Mouse (Mus musculus) C2C12 (cell line): Measurements from ENCODE around the gene 1700066M21Rik. TPM values are rescaled to one million over a fixed set of nuclear protein-coding genes. Genes with fewer than 3 reads are reported as not detected.

Source experiments
- H3K27me3 ChIP-seq: one replicate; pipeline ENCODE4 v1.6.1; 2011; ENCODE audit not compliant: control insufficient read depth, insufficient read depth, insufficient read length
- H3K36me3 ChIP-seq: one replicate; pipeline ENCODE4 v1.6.1; 2011; ENCODE audit not compliant: control insufficient read depth, insufficient read depth
- H3K4me3 ChIP-seq: one replicate; pipeline ENCODE4 v1.5.1; 2011; ENCODE audit warnings: mild to moderate bottlenecking, control low read depth; ENCODE audit not compliant: poor library complexity, insufficient read depth, severe bottlenecking
- H3K79me2 ChIP-seq: one replicate; pipeline ENCODE4 v1.6.1; 2011; ENCODE audit not compliant: control insufficient read depth, insufficient read depth
- H3K79me3 ChIP-seq: one replicate; pipeline ENCODE4 v1.6.1; 2011; ENCODE audit warnings: low read depth, control low read depth
- H3ac ChIP-seq: one replicate; pipeline ENCODE3; 2011; ENCODE audit warnings: low read depth; ENCODE audit not compliant: control insufficient read depth, insufficient read length
- CEBPB ChIP-seq: IDR thresholded peaks from one replicate; pipeline ENCODE4 v1.6.1; 2011; ENCODE audit warnings: low read depth, mild to moderate bottlenecking, control low read depth, moderate library complexity
- CTCF ChIP-seq: IDR thresholded peaks from one replicate; pipeline ENCODE4 v1.5.1; 2011; ENCODE audit not compliant: control insufficient read depth, insufficient read depth, insufficient read length
- FOSL1 ChIP-seq: IDR thresholded peaks from one replicate; pipeline ENCODE4 v1.8.0; 2011; ENCODE audit warnings: mild to moderate bottlenecking, low read length; ENCODE audit not compliant: poor library complexity, insufficient read depth, severe bottlenecking
- MAX ChIP-seq: IDR thresholded peaks from one replicate; pipeline ENCODE4 v1.6.1; 2011; ENCODE audit warnings: mild to moderate bottlenecking, control low read depth
- MYOD1 ChIP-seq: IDR thresholded peaks from one replicate; pipeline ENCODE4 v1.6.1; 2011; ENCODE audit warnings: low read depth; ENCODE audit not compliant: control insufficient read depth, insufficient read length
- MYOG ChIP-seq: IDR thresholded peaks from one replicate; pipeline ENCODE4 v1.6.1; 2011; ENCODE audit not compliant: control insufficient read depth, insufficient read length; ENCODE audit errors: extremely low read depth
- USF1 ChIP-seq: IDR thresholded peaks from one replicate; pipeline ENCODE4 v1.6.1; 2011; ENCODE audit warnings: low read depth, mild to moderate bottlenecking, control low read depth, moderate library complexity
- polyA plus RNA-seq: library from polyadenylated mRNA; unstranded; fragments of >200 nt; fragmentation: generic; extraction: Trizol; gene quantifications from one replicate; pipeline ENCODE4 v1.2.1, GENCODE M21; 2012; ENCODE audit warnings: missing spikeins

The 1700066M21Rik gene
- polyA plus RNA-seq, 1 experiment: 4.4 TPM

DNA sequence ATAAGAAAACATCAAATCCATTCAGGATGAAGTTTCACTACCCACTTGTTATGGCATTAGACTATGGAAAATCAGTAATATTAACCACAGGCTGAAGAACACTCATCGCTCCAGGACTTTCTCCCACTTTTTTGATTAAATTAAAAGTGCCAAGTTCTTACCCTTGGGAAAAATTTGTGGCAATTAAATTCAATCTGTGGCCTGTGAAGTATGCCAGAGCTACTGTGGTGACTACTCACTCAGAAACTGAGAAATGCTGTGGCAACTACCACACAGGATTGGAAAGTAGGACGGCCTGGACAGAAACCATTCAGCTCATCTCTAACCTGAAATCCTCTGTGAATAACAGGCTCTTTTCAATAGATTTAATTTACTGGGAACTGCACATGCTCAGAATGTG lies 22.9 kb downstream of the 1700066M21Rik start:
- Histone ChIP-seq H3K79me3 (peaks cover 15% of the 10 kb centered on the region), H3ac (no peak overlapping the region), H3K4me3 (no peak overlapping the region), H3K27me3 (no peaks in the 10 kb centered on the region), H3K36me3 (peaks cover 47% of the 10 kb centered on the region), H3K79me2 (peaks cover 25% of the 10 kb centered on the region)
- TF ChIP-seq MYOD1 (no peak), CEBPB (no peak), MYOG (no peak), MAX (no peak), CTCF (no peak), USF1 (no peak), FOSL1 (no peak)

GRCm38 (mm10) chr1:57400877-57401276 lies 23.5 kb downstream of the 1700066M21Rik start:
- H3ac ChIP-seq: no peak overlapping the region
- peaks cover 30% of the 10 kb centered on the region for H3K79me2 ChIP-seq
- H3K36me3 ChIP-seq: peaks cover 42% of the 10 kb centered on the region
- TF ChIP-seq MAX (no peak), CTCF (no peak), CEBPB (no peak), FOSL1 (no peak), MYOG (no peak), USF1 (no peak), MYOD1 (no peak)
- H3K4me3 ChIP-seq: no peak overlapping the region
- peaks cover 21% of the 10 kb centered on the region for H3K79me3 ChIP-seq
- no peaks in the 10 kb centered on the region for H3K27me3 ChIP-seq

DNA sequence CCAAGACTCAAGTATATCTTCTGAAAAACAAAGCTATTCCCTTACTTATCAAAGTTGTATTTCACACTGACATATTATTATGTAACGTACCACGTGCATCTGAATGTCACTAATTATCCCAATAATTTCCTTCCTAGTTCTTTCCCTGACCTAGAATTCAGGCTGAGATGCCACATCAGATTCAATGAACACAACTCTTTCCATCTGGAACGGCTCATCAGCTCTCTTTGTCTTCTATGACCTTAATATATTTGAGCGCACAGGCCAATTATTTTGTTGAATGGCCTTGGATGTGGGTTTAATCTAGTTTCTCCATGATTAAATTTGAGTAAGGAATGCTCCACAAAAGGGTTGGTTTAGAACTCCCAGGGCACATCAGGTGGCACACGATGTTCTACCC lies 24.7 kb downstream of the 1700066M21Rik start:
- Histone ChIP-seq H3K4me3 (no peak overlapping the region), H3K79me3 (peaks cover 28% of the 10 kb centered on the region), H3K36me3 (peaks cover 31% of the 10 kb centered on the region), H3K27me3 (no peaks in the 10 kb centered on the region), H3K79me2 (peaks cover 43% of the 10 kb centered on the region), H3ac (no peak overlapping the region)
- TF ChIP-seq FOSL1: no peak
- no peak for TF ChIP-seq MAX

DNA sequence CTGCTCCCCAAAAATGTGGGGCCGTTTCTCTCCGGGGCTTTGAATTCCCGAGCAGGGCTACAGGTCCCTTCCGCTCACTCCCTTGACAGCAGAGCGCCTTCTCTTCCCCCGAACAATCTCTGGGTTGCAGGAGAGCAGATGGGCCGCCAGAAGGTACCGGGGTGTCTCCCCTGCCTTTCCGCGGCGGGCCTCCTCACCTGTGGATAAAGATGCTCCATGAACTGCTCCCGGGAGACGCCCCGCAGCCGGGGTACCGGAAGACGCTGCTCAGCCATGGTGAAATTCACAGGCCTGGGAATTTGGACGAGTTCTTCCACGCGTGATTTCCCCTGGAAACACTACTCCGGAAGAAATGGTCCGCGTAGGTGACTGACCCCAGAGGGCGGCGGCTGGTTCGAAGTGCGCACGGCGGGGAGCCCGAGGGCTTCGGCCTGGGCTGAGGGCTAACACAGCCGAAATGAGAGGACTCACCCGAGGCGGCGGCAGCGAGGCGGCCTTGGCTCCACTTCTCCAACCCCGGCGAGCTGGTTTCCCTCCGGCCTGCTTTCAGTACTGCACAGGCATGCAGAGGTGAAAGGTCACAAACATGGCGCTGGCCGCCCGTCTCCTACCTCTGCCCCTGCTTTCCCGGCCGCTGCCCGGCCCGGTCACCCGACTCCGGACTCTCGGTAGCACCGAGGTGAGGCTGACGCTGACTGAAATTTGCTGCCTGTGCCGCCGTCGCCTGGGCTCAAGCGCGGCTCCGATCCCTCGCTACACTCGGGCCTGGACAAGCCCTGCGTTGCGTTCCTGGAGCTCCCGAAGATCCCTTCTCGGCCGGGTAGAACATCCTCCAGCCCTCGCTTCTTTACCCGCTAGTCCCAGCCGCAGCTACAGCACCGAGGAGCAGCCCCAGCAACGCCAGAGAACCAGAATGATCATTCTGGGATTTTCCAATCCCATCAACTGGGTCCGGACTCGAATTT lies 29.0 kb downstream of the 1700066M21Rik start, which contains the start of the genes Maip1 and Tyw5:
Maip1 (plus strand) TSS at position 142 of the 965 bp plus-strand sequence.
Tyw5 (minus strand) TSS at position 915 of the 965 bp plus-strand sequence.
- no peak for TF ChIP-seq MYOD1
- no peak for TF ChIP-seq MAX
- no peak for TF ChIP-seq USF1
- no peak for TF ChIP-seq FOSL1
- no peak for TF ChIP-seq CTCF
- no peak for TF ChIP-seq CEBPB
- no peak for TF ChIP-seq MYOG
- peak within 1 kb of the TSS; percentile 70 for H3ac ChIP-seq
- peaks cover 72% of the 10 kb centered on the region for H3K79me2 ChIP-seq
- peaks cover 48% of the 10 kb centered on the region for H3K79me3 ChIP-seq
- peak within 1 kb of the TSS; percentile 83 for H3K4me3 ChIP-seq
- H3K36me3 ChIP-seq: peaks cover 21% of the 10 kb centered on the region
- H3K27me3 ChIP-seq: no peaks in the 10 kb centered on the region

GRCm38 (mm10) chr1:57408994-57409393 lies 31.6 kb downstream of the 1700066M21Rik start:
- H3K79me2 ChIP-seq: peaks cover 60% of the 10 kb centered on the region
- H3K4me3 ChIP-seq: no peak overlapping the region
- H3ac ChIP-seq: no peak overlapping the region
- H3K79me3 ChIP-seq: peaks cover 43% of the 10 kb centered on the region
- no peaks in the 10 kb centered on the region for H3K27me3 ChIP-seq
- TF ChIP-seq MAX: no peak
- no peak for TF ChIP-seq CTCF
- TF ChIP-seq USF1: no peak
- TF ChIP-seq CEBPB: no peak
- TF ChIP-seq MYOD1: no peak
- no peak for TF ChIP-seq FOSL1
- TF ChIP-seq MYOG: no peak
- H3K36me3 ChIP-seq: peaks cover 46% of the 10 kb centered on the region

DNA sequence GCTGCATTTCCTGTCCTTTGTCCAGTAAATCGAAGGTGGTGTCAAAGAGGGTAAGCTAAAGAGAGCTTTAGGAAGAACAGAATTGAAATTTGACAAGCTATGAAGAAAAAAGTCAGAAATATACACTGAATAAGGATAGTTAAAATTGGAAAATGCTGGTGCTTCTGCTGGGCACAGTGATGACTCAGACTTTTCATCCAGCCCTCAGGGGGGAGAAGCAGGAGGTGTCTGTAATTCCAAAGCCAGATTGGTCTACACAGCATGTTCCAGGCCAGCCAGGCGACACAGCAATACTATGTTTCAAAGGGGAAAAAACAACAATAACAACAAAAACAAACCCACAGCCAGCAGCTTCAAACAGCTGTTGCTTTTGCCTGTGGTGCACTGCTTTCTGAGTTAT lies 36.0 kb downstream of the 1700066M21Rik start:
- Histone ChIP-seq H3K79me2 (peaks cover 16% of the 10 kb centered on the region), H3K27me3 (no peaks in the 10 kb centered on the region), H3K79me3 (peaks cover 8% of the 10 kb centered on the region), H3ac (no peak overlapping the region), H3K4me3 (no peak overlapping the region), H3K36me3 (peaks cover 65% of the 10 kb centered on the region)
- TF ChIP-seq MYOG: no peak
- no peak for TF ChIP-seq USF1
- TF ChIP-seq MAX: no peak
- TF ChIP-seq CTCF: no peak
- no peak for TF ChIP-seq MYOD1
- no peak for TF ChIP-seq FOSL1
- no peak for TF ChIP-seq CEBPB
